Mouse (Mus musculus) activated CD4-positive, CD25-positive, alpha-beta regulatory T cell, adult 4 months (primary cell): ENCODE measurements around the gene Acot11. TPM values are rescaled to one million over a fixed set of nuclear protein-coding genes. Genes with fewer than 3 reads are reported as not detected.
"Not testable (repeated sequence)": the region's sequence is repeated elsewhere in the genome, so short reads cannot be mapped to it uniquely, and the experiment has no call there.

Source experiments
- ATAC-seq: one replicate; pipeline ENCODE4 v1.8.0; 2017
- polyA plus RNA-seq, 2 experiments: library from polyadenylated mRNA; unstranded; fragments of 100-300 nt; shearing (Covaris generic); gene quantifications; one replicate each; pipeline ENCODE4 v1.2.1; 2017

The Acot11 gene
- polyA plus RNA-seq, 2 experiments from 2014 or later = 6.1 to 9.0 TPM

DNA sequence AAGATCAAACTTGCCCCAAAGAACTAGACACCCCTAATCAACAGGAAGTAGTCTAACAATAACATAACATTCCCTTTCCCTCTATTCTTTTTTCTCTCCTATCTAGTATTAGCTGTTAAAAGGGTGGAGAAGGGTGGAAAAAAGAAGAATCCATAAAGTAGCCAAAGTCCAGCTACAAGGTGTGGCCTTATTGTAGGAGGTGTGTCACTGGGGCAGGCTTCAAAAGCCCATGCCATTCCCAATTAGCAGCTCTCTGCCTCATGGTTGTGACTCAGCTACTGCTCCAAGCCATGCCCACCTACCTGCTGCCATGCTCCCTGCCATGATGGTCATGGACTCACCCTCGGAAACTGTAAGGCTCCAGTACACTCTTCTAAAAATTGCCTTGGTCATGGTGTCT is 32.2 kb downstream of the Acot11 start:
- no peak for ATAC-seq

DNA sequence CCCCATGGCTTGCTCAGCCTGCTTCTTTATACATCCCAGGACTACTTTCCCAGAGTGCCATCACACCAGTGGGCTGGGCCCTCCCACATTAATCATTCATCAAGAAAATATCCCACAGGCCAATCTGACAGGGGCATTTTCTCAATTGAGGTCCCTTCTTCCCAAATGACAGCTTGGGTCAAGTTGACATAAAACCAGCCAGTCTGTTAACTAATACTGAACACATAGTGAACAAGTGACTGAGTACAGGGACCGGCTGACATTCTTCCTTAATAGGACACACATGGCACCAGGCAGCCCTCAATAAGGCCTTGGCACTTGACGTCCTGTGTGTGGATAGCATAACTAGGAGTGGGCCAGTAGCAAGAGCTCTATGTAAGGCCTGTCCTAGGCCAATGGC is 35.5 kb downstream of the Acot11 start:
- no peak for ATAC-seq

DNA sequence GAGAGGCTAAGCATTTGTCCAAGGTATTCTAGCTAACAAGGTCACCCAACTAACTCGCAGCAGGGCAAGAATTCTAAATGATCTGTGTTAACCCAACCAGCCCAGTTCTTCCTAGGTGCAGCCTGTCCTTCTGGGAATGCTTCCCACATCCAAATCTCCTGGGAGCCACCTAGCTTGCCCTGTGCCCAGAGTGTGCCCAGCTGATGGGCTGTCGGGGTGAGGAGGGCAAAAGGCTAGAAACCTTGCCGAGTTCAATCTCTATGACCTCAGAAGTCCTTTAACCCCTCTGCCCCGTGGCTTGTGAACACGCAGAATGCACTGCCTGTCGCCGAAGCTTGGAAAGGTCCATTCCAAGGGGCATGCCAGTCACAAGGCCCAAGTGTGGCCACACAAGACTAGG is 40.6 kb downstream of the Acot11 start:
- no peak for ATAC-seq

DNA sequence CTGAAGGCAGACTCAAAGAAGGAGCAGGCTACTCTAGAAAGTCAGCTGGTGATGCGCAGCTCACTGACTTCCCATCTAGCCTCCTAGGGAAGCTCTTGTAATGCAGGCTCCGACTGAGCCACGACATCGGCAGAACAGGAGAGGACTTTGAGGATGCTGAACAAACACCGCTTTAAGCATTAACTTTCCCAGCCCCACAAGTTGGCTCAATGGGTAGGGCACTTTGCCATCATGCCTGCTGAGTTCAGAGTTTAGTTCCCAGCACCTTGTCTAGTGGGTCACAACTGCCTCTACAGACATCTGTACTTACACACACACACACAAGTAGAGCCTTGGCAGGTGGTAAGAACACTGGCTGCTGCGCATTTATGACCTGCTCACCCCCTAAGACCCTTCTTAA is 53.1 kb downstream of the Acot11 start:
- ATAC-seq = no peak

DNA sequence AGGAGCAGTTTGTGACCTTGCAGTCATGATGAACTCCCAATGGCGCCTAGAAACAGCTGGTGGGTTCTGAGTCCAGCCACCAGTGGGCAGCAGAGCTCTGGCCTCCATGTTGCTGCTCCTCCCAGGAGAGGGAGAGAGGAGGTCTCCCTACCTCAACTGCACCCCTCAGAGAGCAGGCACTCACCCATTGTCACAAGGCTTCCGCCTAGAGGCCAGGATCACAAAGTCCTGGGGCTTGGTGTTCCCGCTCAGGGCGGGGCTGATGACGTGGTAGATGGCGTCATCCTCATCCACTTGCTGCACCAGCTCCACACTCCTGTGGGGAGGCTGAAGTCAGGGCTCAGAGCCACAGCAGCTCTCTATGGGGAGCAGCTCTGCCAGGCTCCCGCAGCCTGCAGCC is 55.1 kb downstream of the Acot11 start:
- ATAC-seq = no peak

DNA sequence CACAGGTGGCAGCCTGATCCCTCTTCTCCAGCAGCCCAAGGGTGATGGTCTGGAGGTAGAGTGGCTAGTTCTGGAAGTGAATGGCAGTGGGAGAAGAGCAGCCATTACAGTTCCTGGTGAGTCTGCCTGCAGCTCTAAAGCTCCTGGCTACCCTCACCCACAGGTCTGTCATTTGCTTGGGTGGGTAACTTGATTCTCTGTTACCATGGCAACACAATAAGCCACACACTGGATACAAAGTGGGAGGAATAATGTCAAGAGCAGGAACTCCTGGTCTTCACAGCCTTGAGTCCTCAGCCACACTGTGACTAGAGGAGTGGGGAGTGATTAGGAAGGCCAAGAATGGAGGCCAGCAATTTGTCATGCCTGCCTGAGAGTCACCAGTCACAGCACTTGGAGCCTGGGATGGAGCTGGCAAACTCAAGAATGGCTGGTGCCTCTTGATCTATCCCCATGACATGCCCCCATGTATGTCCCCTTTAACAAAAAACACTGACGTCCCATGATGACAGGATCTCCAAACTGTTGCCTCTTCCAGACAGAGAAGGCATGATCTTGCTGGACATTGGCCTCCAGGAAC is 57.7 kb downstream of the Acot11 start:
- ATAC-seq = no peak

DNA sequence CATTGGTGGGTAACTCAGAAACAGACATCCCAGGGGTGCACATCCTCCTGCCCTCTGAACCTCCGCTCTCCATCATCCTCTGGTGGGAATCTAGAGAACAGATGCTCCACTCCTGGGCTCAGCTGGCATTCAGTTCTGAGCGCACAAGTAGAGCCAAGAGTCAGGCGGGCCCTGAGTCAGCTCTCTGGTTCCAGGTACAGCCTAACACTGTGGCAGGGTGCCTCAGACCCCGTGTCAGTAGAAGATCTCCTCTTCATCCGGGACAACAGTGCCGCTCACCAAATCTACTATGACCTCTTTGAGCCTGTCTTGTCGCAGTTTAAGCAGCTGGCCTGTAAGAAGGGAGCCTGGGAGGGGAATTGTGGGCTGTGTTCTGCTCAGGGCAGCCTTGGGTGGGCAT is 58.9 kb downstream of the Acot11 start:
- ATAC-seq = no peak

DNA sequence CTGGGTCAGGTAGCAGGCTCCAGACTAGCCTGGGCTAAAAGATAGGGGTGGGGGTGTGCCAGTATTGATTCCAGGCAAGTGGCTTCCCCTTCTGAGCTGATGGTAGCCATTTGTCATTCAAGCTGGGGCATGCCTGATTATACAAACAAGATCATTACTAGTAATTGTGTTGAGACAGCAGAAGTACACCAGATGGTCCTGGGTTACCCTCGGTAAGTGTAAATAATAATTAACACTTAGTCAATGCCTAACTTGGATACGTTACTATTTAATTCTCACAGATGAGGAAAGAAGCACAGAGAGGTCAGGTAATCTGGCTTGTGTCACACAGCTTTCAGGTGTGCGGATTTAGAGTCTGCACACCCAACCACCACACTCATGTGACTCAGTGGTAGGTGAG is 66.9 kb downstream of the Acot11 start:
- ATAC-seq = no peak

DNA sequence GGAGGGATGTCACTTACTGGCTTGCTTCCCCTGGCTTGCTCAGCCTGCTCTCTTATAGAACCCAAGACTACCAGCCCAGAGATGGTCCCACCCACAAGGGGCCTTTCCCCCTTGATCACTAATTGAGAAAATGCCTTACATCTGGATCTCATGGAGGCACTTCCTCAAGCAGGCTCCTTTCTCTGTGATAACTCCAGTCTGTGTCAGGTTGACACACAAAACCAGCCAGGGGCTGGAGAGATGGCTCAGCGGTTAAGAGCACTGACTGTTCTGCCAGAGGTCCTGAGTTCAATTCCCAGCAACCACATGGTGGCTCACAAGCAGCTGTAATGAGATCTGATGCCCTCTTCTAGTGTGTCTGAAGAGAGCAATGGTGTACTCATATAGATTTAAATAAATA is 67.9 kb downstream of the Acot11 start:
- ATAC-seq = not testable (repeated sequence)

DNA sequence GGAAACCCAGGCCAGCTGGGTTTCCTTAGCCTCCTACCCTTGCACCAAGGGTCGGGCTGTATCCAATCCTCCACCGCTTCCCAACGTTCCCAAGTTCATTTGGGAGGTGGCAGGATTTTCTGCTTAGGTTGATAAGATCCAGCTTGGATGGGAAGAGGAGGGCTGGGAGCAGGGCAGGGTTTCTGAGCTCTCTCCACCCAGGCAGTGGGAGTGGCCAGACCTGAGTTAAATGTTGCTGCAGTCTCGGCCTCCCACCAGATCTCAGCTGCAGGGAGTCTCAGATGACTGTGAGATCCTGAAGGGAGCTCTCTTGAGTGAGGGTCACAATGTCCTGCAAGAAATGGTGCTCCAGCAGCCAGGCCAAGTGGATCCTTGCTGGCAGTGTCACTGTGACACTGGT is 71.2 kb downstream of the Acot11 start, which contains the start of gene Fam151a:
Gene Fam151a (plus strand): TSS at position 254 of the 400 bp plus-strand sequence.
- no peak for ATAC-seq

DNA sequence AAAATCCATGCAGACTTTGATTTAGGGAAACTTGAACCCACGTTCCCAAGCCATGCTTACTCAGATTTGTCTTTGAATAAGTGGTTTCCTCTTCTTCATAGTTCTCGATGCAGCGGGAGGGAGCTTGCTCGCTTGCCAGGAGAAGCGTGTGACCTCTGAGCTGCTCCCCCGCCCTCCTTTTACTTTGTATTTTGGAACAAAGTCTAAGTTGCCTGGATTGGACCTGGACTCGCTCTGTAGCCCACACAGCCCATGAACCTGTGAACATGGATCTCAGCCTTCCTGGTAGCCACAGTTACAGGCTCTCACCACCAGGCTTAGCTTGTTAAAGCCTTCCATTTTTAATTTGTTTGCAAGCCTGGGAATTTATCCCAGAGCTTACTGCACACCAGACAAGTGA is 74.0 kb downstream of the Acot11 start, which contains the start of gene Mroh7:
Gene Mroh7 (minus strand): TSS at position 112 of the 400 bp plus-strand sequence.
- no peak for ATAC-seq

DNA sequence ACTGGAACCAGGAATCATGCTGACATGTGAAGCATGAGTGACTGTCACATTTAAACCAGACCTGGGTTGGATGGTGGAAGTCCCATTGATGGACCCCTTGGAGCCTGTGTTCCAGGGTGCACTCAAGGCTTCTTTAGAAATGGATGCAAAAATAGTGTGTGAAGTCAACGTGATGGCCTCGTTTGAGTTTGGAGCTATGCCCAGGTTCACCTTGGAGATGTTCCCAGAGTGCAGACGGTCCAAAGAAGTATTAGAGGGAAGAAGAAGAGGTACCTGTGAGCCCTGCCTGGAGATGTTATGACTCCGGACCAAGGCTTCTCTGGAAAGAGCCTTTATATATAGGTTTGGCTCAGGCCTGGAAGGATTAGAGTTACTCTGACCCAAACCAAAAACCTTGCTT is 84.2 kb downstream of the Acot11 start:
- no peak for ATAC-seq

DNA sequence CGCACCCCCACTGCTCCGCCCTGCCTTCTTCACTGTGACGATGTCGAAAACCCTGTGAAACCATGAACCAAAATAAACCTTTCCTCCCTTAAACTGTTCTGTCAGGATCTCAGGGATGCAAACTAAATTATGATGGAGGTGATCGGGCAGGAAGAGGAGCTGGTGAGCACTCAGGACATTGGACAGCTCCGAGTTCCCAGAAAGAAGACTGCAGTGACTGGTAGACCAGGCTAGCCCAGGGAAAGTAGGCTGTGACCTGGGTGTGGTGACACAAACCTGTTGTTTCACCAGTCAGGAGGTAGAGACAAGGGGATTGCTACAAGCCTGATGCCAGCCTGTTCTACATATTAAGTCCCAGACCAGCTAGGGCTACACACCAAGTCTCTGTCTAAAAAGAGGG is 91.2 kb downstream of the Acot11 start:
- no peak for ATAC-seq

DNA sequence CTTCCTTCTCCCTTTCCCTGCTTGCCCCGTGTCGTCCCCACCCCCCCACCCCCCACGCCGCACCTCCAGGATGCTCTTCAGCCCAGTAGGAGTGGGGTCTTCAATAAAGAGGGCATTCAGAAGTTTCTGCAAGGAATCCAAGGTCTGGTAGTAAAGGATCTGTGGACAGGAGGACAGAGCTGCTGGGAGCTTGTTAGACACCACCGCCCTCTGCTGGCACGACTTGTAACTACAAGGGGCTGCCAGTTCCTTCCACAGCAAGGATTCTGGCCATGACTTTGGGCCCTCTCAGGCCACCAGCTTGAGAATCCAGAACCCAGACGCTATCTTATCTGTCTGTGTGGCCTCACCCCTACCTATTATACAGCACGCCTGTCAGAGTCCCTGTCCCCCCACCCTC is 96.4 kb downstream of the Acot11 start:
- no peak for ATAC-seq

DNA sequence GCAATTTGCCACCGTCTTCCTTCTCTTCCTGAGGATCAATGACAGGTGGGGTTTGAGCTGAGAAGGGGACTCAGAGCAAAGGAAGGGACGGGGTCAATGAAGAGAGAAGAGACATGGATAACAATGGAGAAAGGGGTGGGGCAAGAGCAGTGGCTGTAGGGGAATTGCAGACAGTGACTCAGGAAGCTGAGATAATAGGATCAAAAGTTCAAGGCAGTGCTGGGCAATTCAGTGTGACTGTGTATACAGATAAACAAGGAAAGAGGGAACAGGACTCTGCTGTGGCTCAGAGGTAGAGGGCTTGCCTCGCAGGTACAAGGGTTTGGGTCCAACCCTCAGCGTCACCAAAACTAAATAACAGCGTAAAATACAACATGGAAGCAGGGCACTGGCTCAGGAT is 96.8 kb downstream of the Acot11 start:
- no peak for ATAC-seq

DNA sequence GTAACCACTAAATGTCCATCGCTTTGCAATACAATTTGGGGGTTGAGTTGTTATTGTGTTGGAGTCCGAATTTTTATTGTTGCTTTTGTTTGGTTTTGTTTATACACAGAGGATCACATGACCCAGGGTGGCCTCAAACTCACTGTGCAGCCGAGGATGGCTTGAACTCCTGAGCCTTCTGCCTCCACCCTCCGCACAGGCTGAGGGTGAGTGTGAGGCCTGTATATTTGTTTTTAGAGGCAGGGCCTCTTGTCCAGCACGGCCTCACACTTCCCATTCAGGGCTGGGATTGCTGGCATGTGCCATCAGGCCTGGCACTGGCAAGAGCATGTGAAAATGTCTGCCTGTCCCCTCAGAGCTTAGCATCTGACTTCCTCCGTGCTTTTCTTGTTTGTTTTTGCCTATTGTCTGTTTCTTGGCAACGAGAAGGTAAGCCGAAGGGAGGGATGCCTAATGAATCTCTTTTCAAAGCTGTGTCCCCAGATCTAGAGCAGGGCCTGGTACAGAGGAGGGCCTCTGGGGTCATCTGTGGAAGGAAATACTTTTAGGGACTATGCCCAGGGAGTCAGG is 99.6 kb downstream of the Acot11 start:
- no peak for ATAC-seq

DNA sequence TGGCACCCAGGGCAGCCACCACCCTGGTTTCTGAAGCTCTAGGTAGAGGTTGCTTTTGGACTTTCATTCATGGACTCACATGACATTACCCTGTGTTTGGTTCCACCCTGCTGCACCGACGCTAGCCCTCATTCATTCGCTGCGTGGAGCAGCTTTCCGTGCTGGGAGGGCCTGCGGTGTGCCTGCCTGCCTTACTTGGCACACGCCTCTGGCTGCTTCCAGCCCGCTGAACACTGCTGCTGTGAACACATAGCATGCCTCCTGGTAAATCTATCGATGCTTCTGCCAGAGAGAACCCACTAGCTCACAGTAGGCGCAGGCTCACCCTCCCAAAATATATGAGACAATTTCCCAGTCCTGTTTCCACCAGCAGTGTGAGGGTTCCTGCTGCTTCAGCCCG is 100.4 kb downstream of the Acot11 start:
- no peak for ATAC-seq

DNA sequence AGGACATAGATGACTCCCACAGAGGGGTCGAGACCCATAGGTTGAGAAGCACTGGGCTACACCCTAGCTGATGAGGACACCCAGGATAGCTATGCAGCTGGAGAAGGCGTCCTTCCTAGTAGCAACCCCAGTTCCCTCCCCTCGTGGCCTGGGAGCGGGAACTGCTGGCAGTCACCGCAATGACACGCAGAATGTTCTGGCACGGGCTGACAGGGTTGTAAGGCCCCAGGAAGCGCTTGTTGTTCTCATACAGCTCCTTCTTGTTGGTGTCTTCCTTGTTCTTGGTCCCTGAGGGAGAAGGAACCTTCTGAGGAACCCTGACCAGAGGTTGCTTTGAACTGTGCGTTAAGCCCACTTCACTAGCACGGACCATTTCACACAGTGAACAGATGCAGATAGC is 100.8 kb downstream of the Acot11 start:
- no peak for ATAC-seq

DNA sequence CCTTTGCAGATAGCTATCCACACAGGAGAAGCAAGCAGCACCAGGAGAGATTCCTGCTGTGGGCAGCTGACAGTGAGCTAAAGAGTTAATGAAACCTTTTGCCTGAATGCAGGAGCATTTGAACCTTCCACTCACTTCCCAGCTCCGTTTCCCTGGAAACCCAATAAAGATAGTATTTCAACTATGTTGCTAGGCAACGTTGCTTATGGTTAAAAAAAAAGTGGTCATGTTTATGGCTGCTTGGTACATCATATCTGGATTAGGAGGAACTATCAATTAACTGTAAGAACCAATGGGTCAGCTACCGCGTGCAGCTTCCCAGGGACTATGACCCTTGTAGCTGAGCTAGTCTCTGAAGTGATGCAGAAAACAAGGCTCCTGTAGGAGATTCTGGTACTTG is 104.0 kb downstream of the Acot11 start:
- ATAC-seq = no peak

DNA sequence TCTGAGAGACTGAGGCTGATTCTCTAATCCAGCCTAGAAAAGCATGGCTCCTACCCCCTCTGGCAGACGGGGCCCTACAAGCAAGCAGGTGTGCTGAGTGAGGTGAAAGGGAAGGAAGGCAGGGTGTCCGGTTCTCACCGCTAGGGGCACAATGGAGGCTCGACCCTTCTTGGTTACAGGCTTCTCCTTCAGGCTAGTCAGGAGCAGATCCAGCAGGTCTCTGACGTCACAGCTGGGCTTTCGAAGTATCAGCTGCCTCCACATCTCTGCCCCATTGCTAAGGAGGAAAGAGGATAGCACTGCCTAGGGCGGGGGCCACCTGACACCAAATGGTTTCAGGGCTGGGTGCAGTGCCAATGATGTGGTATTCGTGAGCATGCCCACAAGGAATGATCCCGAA is 104.8 kb downstream of the Acot11 start:
- ATAC-seq = no peak

Other genes starting within 250 kb of the Acot11 start
- 1 to 10 TPM; 4.5 to 7.7 TPM for gene Dhcr24, start 244.0 kb downstream of the Acot11 start, polyA plus RNA-seq
- not detected for gene Lexm, start 187.8 kb downstream of the Acot11 start, polyA plus RNA-seq
- not detected for gene Ttc22, start 182.6 kb downstream of the Acot11 start, polyA plus RNA-seq
- 10 to 100 TPM; 10.6 to 13.0 TPM for gene Pars2, start 153.9 kb downstream of the Acot11 start, polyA plus RNA-seq
- 10 to 100 TPM; 49.3 to 49.9 TPM for gene Ttc4, start 126.1 kb downstream of the Acot11 start, polyA plus RNA-seq
- gene Mroh7, start 74.1 kb downstream of the Acot11 start, polyA plus RNA-seq = not detected
- not detected for gene Fam151a, start 71.1 kb downstream of the Acot11 start, polyA plus RNA-seq
- 10 to 100 TPM; 42.9 to 48.0 TPM for gene Ssbp3, start 105.7 kb upstream of the Acot11 start, polyA plus RNA-seq